Mouse (Mus musculus) lung, adult 10 weeks (tissue): ENCODE results near the gene Cox6a2. TPM values are rescaled to one million over a fixed set of nuclear protein-coding genes. Genes with fewer than 3 reads are reported as not detected.

Experiments used
- polyA plus RNA-seq: library from polyadenylated mRNA; stranded (reverse); fragments of 350-450 nt; fragmentation: Illumina TruSeq; extraction: RNeasy Lipid Tissue Mini Kit (QIAGEN cat#74804); gene quantifications from one replicate; pipeline ENCODE4 v1.2.3, GENCODE M21; 2014; ENCODE audit warnings: low read depth, low replicate concordance; ENCODE audit not compliant: insufficient read depth

Gene Cox6a2
- polyA plus RNA-seq = 84.3 TPM

DNA sequence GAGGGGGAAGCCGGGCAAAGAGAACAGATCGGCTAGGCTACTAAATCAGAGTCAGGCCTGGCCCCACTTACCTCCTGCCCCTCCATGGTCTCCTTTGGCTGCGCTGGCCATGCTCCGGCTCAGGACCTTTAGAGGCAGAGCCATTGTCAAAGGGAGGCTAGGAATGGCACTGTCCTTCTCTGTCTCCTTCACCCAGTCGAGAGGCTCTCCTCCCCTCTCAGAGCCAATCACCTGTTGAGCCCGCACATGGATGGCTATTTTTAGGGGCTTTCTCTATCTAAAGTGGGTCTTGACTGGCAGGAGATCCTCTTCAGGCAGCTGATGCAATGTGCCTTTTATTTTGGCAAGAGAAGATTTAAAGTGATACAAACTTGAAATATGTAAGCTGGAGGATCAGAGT is at the start of gene Cox6a2:
Cox6a2 (minus strand) TSS at position 236 of the 400 bp plus-strand sequence.

DNA sequence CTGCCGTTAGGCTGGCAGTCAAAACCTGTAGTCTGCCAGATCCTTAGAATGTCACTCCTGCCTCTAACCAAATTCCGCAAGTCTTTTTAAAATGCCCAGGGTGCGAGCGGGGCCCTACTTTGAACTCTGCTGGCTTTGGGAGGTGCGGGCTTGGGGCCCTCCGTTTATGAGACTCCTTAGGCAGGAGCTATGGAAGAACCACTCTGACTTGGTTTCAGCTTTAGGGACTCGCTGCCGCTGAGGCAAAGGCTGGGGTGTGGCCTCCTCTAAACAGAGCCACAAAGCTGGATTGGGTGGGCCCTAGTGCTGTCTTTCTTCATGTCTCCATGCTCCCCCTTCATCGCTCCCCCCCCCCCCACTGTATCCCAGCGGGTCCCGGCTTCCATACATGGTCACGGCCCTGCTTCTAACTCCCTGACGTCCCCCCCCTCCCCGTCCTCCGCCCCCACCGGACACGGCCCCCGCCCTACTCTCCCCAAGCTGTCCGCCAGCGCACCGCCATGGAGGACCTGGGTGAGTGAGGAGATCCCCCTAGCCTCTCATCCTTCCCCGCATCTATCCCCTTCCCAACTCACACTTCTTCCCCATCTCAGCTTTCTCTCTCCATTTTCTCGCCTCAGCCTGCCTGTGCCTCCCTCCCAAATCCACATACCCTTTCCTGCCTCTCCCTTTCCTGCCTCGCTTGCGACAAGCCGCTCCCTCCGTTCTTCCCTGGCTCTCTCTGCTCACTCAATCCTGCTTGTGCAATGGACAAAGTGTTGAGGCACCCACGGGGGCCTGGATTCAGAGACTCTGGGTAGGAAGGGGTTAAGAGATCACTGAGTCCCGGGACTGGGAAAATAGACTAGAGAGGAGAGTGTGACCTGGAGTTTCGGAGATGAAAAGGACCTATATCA is 40.6 kb upstream of the Cox6a2 start, which contains the start of gene Tgfb1i1:
Tgfb1i1 (plus strand) TSS at position 317 of the 896 bp plus-strand sequence.

DNA sequence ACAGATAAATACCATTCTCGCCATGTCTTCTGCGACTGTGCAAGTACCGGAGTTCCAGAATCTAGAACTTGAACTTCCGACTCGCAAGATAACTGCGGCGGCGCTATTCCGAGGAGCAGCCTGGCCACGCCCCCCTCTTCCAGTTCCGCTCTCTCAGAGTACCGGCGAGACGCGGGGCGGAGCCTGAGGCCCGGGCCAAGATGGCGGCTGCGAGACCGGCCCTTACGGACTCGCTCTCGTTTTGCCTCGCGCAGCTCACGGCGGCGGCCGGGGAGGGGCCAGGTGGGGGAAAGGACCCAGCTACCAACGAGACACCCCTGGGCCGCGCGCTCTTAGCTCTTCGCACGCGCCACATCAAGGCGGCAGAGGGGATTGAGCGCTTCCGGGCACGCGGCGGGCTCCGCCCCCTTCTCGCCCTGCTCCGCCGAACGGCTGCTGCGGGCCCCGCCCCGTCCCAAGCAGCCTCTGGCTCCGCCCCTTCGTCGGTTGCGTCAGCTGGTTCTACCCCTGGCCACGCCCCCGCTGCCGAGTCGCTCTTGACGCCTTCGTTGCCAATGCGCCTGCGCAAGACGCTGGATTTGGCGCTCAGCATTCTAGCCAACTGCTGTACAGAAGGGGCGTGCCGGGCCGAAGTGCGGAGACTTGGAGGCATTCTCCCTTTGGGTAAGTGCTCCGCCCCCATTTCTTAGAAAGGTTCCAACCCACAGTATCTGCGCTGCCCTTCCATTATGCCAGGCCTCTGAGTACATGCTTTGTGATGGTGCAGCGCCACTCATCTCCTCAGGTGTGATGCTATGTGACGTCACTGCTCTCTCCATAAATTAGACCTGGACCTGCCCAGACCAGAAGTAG is 32.0 kb upstream of the Cox6a2 start, which contains the start of gene 9130023H24Rik:
9130023H24Rik (minus strand) TSS at position 105 of the 852 bp plus-strand sequence.

DNA sequence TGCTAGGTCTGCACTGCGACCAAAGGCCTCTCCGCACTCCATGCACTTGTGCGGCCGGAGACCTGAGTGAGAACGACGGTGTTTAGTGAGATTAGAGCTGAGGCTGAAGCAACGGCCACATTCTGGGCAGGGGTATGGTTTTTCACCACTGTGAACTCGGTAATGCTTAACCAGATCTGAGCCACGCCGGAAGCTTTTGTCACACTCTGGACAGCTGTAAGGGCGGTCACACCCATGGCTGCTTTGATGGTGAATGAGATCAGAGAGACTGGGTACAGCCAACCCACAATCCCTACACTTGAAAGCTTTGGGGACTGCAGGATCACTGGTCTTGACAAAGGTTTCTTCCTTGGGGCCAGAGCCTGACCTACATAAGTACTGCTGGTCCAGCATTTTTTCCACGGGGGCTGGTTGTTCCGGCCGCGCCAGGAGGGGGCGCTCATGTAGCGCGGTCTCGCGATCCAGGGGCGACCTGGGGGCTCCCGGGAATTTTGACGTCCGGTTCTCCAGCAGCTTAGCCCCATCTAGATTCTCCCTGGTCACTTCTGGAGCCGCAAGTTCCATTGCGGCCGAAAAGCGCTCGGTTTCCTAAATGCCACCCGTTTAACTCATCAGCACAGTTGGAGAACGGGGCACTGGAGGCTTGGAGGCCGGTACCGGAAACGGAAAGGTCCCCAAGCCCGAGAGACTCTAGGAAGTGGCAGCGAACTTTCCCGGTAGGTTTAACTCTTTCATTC is 30.8 kb upstream of the Cox6a2 start, which contains the start of gene Armc5:
Armc5 (plus strand) TSS at position 487 of the 737 bp plus-strand sequence.

Other genes starting within 250 kb of the Cox6a2 start
- gene Fus, start 238.9 kb downstream of the Cox6a2 start, polyA plus RNA-seq = 182 TPM
- 31.3 TPM for gene Pycard, start 212.5 kb downstream of the Cox6a2 start, polyA plus RNA-seq
- gene Trim72, start 202.4 kb downstream of the Cox6a2 start, polyA plus RNA-seq = 1.4 TPM
- gene Itgam, start 143.7 kb downstream of the Cox6a2 start, polyA plus RNA-seq = 5.6 TPM
- gene Gm49368, start 143.7 kb downstream of the Cox6a2 start, polyA plus RNA-seq = 2.2 TPM
- gene Itgax, start 76.8 kb downstream of the Cox6a2 start, polyA plus RNA-seq = 11.9 TPM
- 0.73 TPM for gene Itgad, start 52.0 kb downstream of the Cox6a2 start, polyA plus RNA-seq
- 10.1 TPM for gene Armc5, start 31.0 kb upstream of the Cox6a2 start, polyA plus RNA-seq
- gene 9130023H24Rik, start 31.6 kb upstream of the Cox6a2 start, polyA plus RNA-seq = 2.4 TPM
- gene Tgfb1i1, start 40.4 kb upstream of the Cox6a2 start, polyA plus RNA-seq = 45.0 TPM
- not detected for gene Slc5a2, start 59.3 kb upstream of the Cox6a2 start, polyA plus RNA-seq
- 9.6 TPM for gene BC017158, start 91.8 kb upstream of the Cox6a2 start, polyA plus RNA-seq
- 46.1 TPM for gene Rgs10, start 212.4 kb upstream of the Cox6a2 start, polyA plus RNA-seq